Mouse (Mus musculus): ENCODE data around the gene CK137956.

Gene CK137956

GRCm38 (mm10) chr4:127970901-127971868 lies at the start of gene CK137956:
Gene CK137956 (minus strand): TSS chr4:127970951.
- no peak for DNase-seq

GRCm38 (mm10) chr4:128019465-128019864 lies 48.7 kb upstream of the CK137956 start:
- DNase-seq, result no peak

- no peak for DNase-seq
Observed at GRCm38 (mm10) chr4:128004797-128005452, 34.2 kb upstream of the CK137956 start.

GRCm38 (mm10) chr4:128002638-128003101 lies 31.9 kb upstream of the CK137956 start:
- no peak for DNase-seq

- no peak for DNase-seq
Observed at GRCm38 (mm10) chr4:127999281-127999680, 28.5 kb upstream of the CK137956 start.

- no peak for DNase-seq
Observed at GRCm38 (mm10) chr4:127989347-127989995, 18.7 kb upstream of the CK137956 start.

GRCm38 (mm10) chr4:127988526-127989180 lies 17.9 kb upstream of the CK137956 start:
- DNase-seq, result no peak

- peak; percentile 12 for DNase-seq
Observed at GRCm38 (mm10) chr4:127987784-127988455, 17.2 kb upstream of the CK137956 start, which contains the start of gene Csmd2. Gene Csmd2 (plus strand): TSS chr4:127987857.

- no peak for DNase-seq
Observed at GRCm38 (mm10) chr4:127987270-127987669, 16.5 kb upstream of the CK137956 start.

GRCm38 (mm10) chr4:127986491-127987075 lies 15.8 kb upstream of the CK137956 start:
- DNase-seq, result no peak

GRCm38 (mm10) chr4:127985874-127986273 lies 15.1 kb upstream of the CK137956 start:
- DNase-seq, result no peak

- no peak for DNase-seq
Observed at GRCm38 (mm10) chr4:127984426-127984825, 13.7 kb upstream of the CK137956 start.

GRCm38 (mm10) chr4:127981125-127981524 lies 10.4 kb upstream of the CK137956 start:
- DNase-seq, result no peak

- DNase-seq, result no peak
Observed at GRCm38 (mm10) chr4:127972976-127973375, 2.2 kb upstream of the CK137956 start.

- DNase-seq, result no peak
Observed at GRCm38 (mm10) chr4:127970018-127970421, 731 bp downstream of the CK137956 start.

- DNase-seq, result no peak
Observed at GRCm38 (mm10) chr4:127969101-127969500, 1.6 kb downstream of the CK137956 start.

GRCm38 (mm10) chr4:127953006-127953710 lies 17.6 kb downstream of the CK137956 start:
- DNase-seq, result no peak

GRCm38 (mm10) chr4:127947696-127948095 lies 23.1 kb downstream of the CK137956 start:
- DNase-seq, result no peak

GRCm38 (mm10) chr4:127937474-127937873 lies 33.3 kb downstream of the CK137956 start:
- no peak for DNase-seq

GRCm38 (mm10) chr4:127935369-127935768 lies 35.4 kb downstream of the CK137956 start:
- peak; percentile 17 for DNase-seq

- no peak for DNase-seq
Observed at GRCm38 (mm10) chr4:127913551-127913950, 57.2 kb downstream of the CK137956 start.
